8 mouse cellular contexts compared by ENCODE assay signal in the genomic region with DNA sequence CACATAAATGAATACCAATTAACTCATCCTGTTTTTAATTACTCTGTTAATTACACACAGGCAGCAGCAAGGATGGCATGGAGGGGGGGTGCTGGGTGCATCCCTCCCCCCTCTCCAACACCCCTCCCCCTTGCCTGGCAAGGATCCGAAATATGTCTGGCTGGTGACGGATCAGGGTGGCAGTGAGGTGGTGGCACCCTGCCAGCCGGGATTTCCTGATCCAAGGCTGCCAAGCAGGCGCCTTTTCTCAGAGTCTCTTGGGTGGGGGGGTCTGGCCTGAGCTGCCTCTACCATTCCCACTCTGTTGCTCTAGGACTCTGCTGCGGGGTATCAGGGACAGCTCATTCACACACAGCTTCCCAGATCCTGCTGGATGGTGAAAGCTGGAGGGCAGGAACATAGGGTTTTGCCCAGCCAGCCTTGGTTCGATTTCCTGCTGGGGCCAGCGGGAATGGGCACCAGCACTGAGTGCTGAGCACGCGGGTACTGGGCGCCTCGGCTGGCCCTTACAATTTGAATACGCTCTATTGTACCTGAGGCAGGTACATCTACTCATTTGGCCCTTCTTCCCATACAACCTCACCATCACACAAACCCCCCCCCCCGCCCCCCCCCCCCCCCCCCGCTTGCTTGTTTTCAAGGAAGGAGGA. TPM values are rescaled to one million over a fixed set of nuclear protein-coding genes. Genes with fewer than 3 reads are reported as not detected.
DNase-seq lines count a peak whose midpoint lies in the region; ATAC-seq and TF ChIP-seq lines count a peak whose summit lies in the region.

No protein-coding gene starts in this region.

- H3K36me3 ChIP-seq in MEL (ENCODE audit: control insufficient read depth in 1 of 2, insufficient read depth in 2 of 2, low read length in 2 of 2), result peaks cover 18 to 39% of the 10 kb centered on the region in 2 experiments
- H3K36me3 ChIP-seq in limb, embryonic 13.5 days, result no peaks in the 10 kb centered on the region
- no peaks in the 10 kb centered on the region; the same call in 1 of the 2 replicates for H3K36me3 ChIP-seq in neural tube, embryonic 13.5 days

- TF ChIP-seq POLR2A in MEL (IDR thresholded peaks at IDR 0.05; ENCODE audit: control insufficient read depth in 1 of 2, insufficient read depth in 1 of 2, low read depth in 1 of 2, low read length in 2 of 2, poor library complexity in 1 of 2), result peak in 1 of 2 experiments; percentile 40; a peak in 1 of 4 replicates

- peak overlapping the region; percentile 49 for H3K4me2 ChIP-seq in limb, embryonic 13.5 days (replicated peaks)
- H3K4me2 ChIP-seq in neural tube, embryonic 13.5 days, result peak overlapping the region; percentile 37

- H3K4me3 ChIP-seq in MEL (ENCODE audit: control insufficient read depth in 1 of 2, insufficient read depth in 1 of 2, low read depth in 2 of 2, low read length in 2 of 2), result no peak overlapping the region
- H3K4me3 ChIP-seq in limb, embryonic 13.5 days, result no peak overlapping the region
- H3K4me3 ChIP-seq in neural tube, embryonic 13.5 days, result 0 out of 2 replicates have a peak overlapping the region, but pooled peaks have one; percentile 10

- H3K27ac ChIP-seq in MEL (ENCODE audit: control insufficient read depth, low read depth, low read length), result peak overlapping the region; percentile 54
- peak overlapping the region; percentile 83 for H3K27ac ChIP-seq in limb, embryonic 13.5 days
- peak overlapping the region; percentile 79 for H3K27ac ChIP-seq in neural tube, embryonic 13.5 days (replicated peaks)

- H3K4me1 ChIP-seq in MEL (ENCODE audit: control insufficient read depth in 1 of 2, insufficient read depth in 2 of 2, low read length in 2 of 2), result peaks cover 14 to 45% of the 10 kb centered on the region in 2 experiments
- peaks cover 82% of the 10 kb centered on the region for H3K4me1 ChIP-seq in limb, embryonic 13.5 days
- peaks cover 96% of the 10 kb centered on the region for H3K4me1 ChIP-seq in neural tube, embryonic 13.5 days (replicated peaks)

- intact Hi-C loops in heart, postnatal 14 days (cut with DNase I), result no loop called here
- intact Hi-C loops in left cerebral cortex, postnatal 36 days (cut with DNase I), result no loop called here

- 45% methylated on average over 12 of the region's 14 CpGs for WGBS in limb, embryonic 13.5 days
- 53% methylated on average over 14 of the region's 14 CpGs for WGBS in neural tube, embryonic 13.5 days

- peak; percentile 62 to 64 for DNase-seq in frontal cortex, postnatal 10 days (ENCODE audit: low spot score in 2 of 2)
- no peak for DNase-seq in MEL (ENCODE audit: low read depth, low spot score)
- DNase-seq in cerebellum, postnatal 25 days, result peak; percentile 78 to 85
- peak; percentile 77 to 85 for DNase-seq in heart, postnatal 14 days
- no peak for DNase-seq in left cerebral cortex, postnatal 36 days (ENCODE audit: low spot score in 2 of 2)

- TF ChIP-seq CTCF in MEL (IDR thresholded peaks at IDR 0.05 in 2 of 3, conservative IDR thresholded peaks at IDR 0.05 in 1 of 3; ENCODE audit: control insufficient read depth in 1 of 3, insufficient read depth in 1 of 3, low read depth in 2 of 3, low read length in 3 of 3, poor library complexity in 1 of 3, severe bottlenecking in 1 of 3), result no peak

- no peak for TF ChIP-seq EP300 in MEL (IDR thresholded peaks at IDR 0.05; ENCODE audit: low read depth in 1 of 2, low read length in 2 of 2)

- no peaks in the 10 kb centered on the region for H3K9me3 ChIP-seq in MEL (replicated peaks; ENCODE audit: insufficient read depth, low read length)
- H3K9me3 ChIP-seq in limb, embryonic 13.5 days, result no peaks in the 10 kb centered on the region
- H3K9me3 ChIP-seq in neural tube, embryonic 13.5 days, result no peaks in the 10 kb centered on the region

- no peak for ATAC-seq in frontal cortex, adult (ENCODE audit: low TSS enrichment)
- ATAC-seq in limb, embryonic 13.5 days (ENCODE audit: low FRiP score, low read depth), result peak; percentile 39; the same call in 1 of the 2 replicates
- peak; percentile 60 for ATAC-seq in neural tube, embryonic 13.5 days (ENCODE audit: low read depth)

- no peak for TF ChIP-seq RAD21 in MEL (IDR thresholded peaks at IDR 0.05; ENCODE audit: low read depth, low read length)

- H3K27me3 ChIP-seq in MEL (ENCODE audit: control insufficient read depth in 1 of 2, insufficient read depth in 2 of 2, low read length in 2 of 2), result no peaks in the 10 kb centered on the region
- peaks cover 5% of the 10 kb centered on the region; the same call in 1 of the 2 replicates for H3K27me3 ChIP-seq in limb, embryonic 13.5 days
- no peaks in the 10 kb centered on the region for H3K27me3 ChIP-seq in neural tube, embryonic 13.5 days

- H3K79me2 ChIP-seq in MEL (ENCODE audit: control insufficient read depth, insufficient read depth, low read length, poor library complexity), result peaks cover 89% of the 10 kb centered on the region

- no peak overlapping the region for H3K9ac ChIP-seq in MEL (ENCODE audit: control insufficient read depth, low read depth, low read length, poor library complexity, severe bottlenecking)
- H3K9ac ChIP-seq in limb, embryonic 13.5 days, result no peak overlapping the region
- peak overlapping the region; percentile 47 for H3K9ac ChIP-seq in neural tube, embryonic 13.5 days

TF ChIP-seq in MEL, 35 proteins besides CTCF, POLR2A, EP300 and RAD21:
- TF ChIP-seq ZMIZ1 (IDR thresholded peaks at IDR 0.05; ENCODE audit: low read depth, low read length), result 0 out of 2 replicates have a peak, but pooled peaks have one; percentile 22
- TF ChIP-seq CHD1 (IDR thresholded peaks at IDR 0.05; ENCODE audit: low read depth, low read length), result no peak
- no peak for TF ChIP-seq MAZ (IDR thresholded peaks at IDR 0.05; ENCODE audit: low read depth, low read length)
- no peak for TF ChIP-seq POLR2AphosphoS5 (IDR thresholded peaks at IDR 0.05; ENCODE audit: borderline replicate concordance, low read depth, low read length)
- no peak for TF ChIP-seq GATA1 (IDR thresholded peaks at IDR 0.05; ENCODE audit: low read depth, low read length)

RNA-seq across cellular contexts. Expression of a gene that starts 33.1 kb away (rescaled TPM):
- 10.5 and 11.1 TPM in 2 replicates for total RNA-seq in MEL (2012; rRNA removed)
- 100 to 1,000 TPM in 1 of 2 experiments, not detected in 1; 102 TPM for polyA plus RNA-seq in MEL (2012; ENCODE audit: insufficient read depth in 1 of 2, insufficient read length in 2 of 2, low read depth in 1 of 2, low replicate concordance in 2 of 2, missing spikeins in 1 of 2)
- total RNA-seq in heart, postnatal 14 days (2021), result 10 to 100 TPM; 22.1 to 25.3 TPM
- 4.3 and 4.8 TPM in 2 replicates for polyA plus RNA-seq in limb, embryonic 13.5 days (2015; fragmentation: Nextera tagmentation; extraction: Ambion mirVana)
- polyA plus RNA-seq in neural tube, embryonic 13.5 days (2015; fragmentation: Nextera tagmentation; extraction: Ambion mirVana), result 21.2 and 22.2 TPM in 2 replicates
- 10 to 100 TPM; 26.2 to 37.5 TPM for total RNA-seq in left cerebral cortex, postnatal 36 days (2021)

RNA-seq across cellular contexts. Expression of a gene that starts 43.3 kb away (rescaled TPM):
- total RNA-seq in MEL (2012; rRNA removed), result not detected in 2 replicates
- polyA plus RNA-seq in MEL (2012; ENCODE audit: insufficient read depth in 1 of 2, insufficient read length in 2 of 2, low read depth in 1 of 2, low replicate concordance in 2 of 2, missing spikeins in 1 of 2), result under 1 TPM in 1 of 2 experiments, not detected in 1; 0.15 TPM
- total RNA-seq in heart, postnatal 14 days (2021), result under 1 TPM in 1 of 2 experiments, not detected in 1; 0.20 TPM
- polyA plus RNA-seq in limb, embryonic 13.5 days (2015; fragmentation: Nextera tagmentation; extraction: Ambion mirVana), result not detected in 2 replicates
- polyA plus RNA-seq in neural tube, embryonic 13.5 days (2015; fragmentation: Nextera tagmentation; extraction: Ambion mirVana), result not detected in 2 replicates
- total RNA-seq in left cerebral cortex, postnatal 36 days (2021), result not detected

RNA-seq across cellular contexts. Expression of a gene that starts 54.4 kb away (rescaled TPM):
- total RNA-seq in MEL (2012; rRNA removed), result 21.6 and 21.7 TPM in 2 replicates
- polyA plus RNA-seq in MEL (2012; ENCODE audit: insufficient read depth in 1 of 2, insufficient read length in 2 of 2, low read depth in 1 of 2, low replicate concordance in 2 of 2, missing spikeins in 1 of 2), result 10 to 100 TPM in 1 of 2 experiments, not detected in 1; 15.1 TPM
- 10 to 100 TPM; 45.9 to 57.2 TPM for total RNA-seq in heart, postnatal 14 days (2021)
- 49.6 and 55.6 TPM in 2 replicates for polyA plus RNA-seq in limb, embryonic 13.5 days (2015; fragmentation: Nextera tagmentation; extraction: Ambion mirVana)
- 84.7 and 101 TPM in 2 replicates for polyA plus RNA-seq in neural tube, embryonic 13.5 days (2015; fragmentation: Nextera tagmentation; extraction: Ambion mirVana)
- total RNA-seq in left cerebral cortex, postnatal 36 days (2021), result 10 to 100 TPM; 78.7 to 84.5 TPM

RNA-seq across cellular contexts. Expression of a gene that starts 54.5 kb away (rescaled TPM):
- total RNA-seq in MEL (2012; rRNA removed), result 1.7 and 2.1 TPM in 2 replicates
- 1 to 10 TPM in 1 of 2 experiments, not detected in 1; 3.0 TPM for polyA plus RNA-seq in MEL (2012; ENCODE audit: insufficient read depth in 1 of 2, insufficient read length in 2 of 2, low read depth in 1 of 2, low replicate concordance in 2 of 2, missing spikeins in 1 of 2)
- total RNA-seq in heart, postnatal 14 days (2021), result 1 to 10 TPM; 3.5 to 4.1 TPM
- polyA plus RNA-seq in limb, embryonic 13.5 days (2015; fragmentation: Nextera tagmentation; extraction: Ambion mirVana), result 9.0 and 9.7 TPM in 2 replicates
- polyA plus RNA-seq in neural tube, embryonic 13.5 days (2015; fragmentation: Nextera tagmentation; extraction: Ambion mirVana), result 5.5 and 6.5 TPM in 2 replicates
- total RNA-seq in left cerebral cortex, postnatal 36 days (2021), result 1 to 10 TPM; 8.8 to 9.2 TPM

Comparison
In these comparisons a context has a peak if more than half of its experiments do, and no peak if none do; other contexts are left out.
1. DNase-seq: peak in frontal cortex, postnatal 10 days (2 of 2), cerebellum, postnatal 25 days (2 of 2) and heart, postnatal 14 days (2 of 2); none in MEL (single experiment) and left cerebral cortex, postnatal 36 days (0 of 2).
2. Peak in every context shown above with its lines, with median percentiles within 50 percentile points of each other: H3K27ac ChIP-seq.